Mouse (Mus musculus) G1E (cell line): ENCODE data around the gene Emc10.

Experiments used
- CTCF ChIP-seq: IDR thresholded peaks from 2 replicates; pipeline ENCODE4 v1.5.1; 2012; ENCODE audit warnings: low read depth, low read length, inconsistent platforms, mixed read lengths
- GATA1 ChIP-seq: IDR thresholded peaks from 2 replicates; pipeline ENCODE4 v1.6.1; 2012; ENCODE audit warnings: borderline replicate concordance, low read length, inconsistent platforms, mixed read lengths
- POLR2AphosphoS5 ChIP-seq: IDR thresholded peaks from 2 replicates; pipeline ENCODE4 v1.6.1; 2012; ENCODE audit warnings: low read depth, low read length, inconsistent platforms; ENCODE audit not compliant: insufficient replicate concordance
- TAL1 ChIP-seq: conservative IDR thresholded peaks from 2 replicates; pipeline ENCODE4 v1.6.1; 2012; ENCODE audit warnings: low read depth, low read length, inconsistent platforms, mixed read lengths

- TF ChIP-seq CTCF = no peak
- no peak for TF ChIP-seq GATA1
- TF ChIP-seq TAL1 = no peak
- TF ChIP-seq POLR2AphosphoS5 = no peak
These were observed 55.9 kb downstream of the Emc10 start for GRCm38 (mm10) chr7:44440479-44440878.
